Mouse (Mus musculus) CD4-positive helper T cell, adult 2 months (primary cell): ENCODE data around the gene Edn1.

ENCODE experiments used
- DNase-seq: peaks from one replicate; pipeline ENCODE4 v3.0.0-alpha.2; 2012; ENCODE audit warnings: low read depth, missing footprints, low spot score

The Edn1 gene

DNA sequence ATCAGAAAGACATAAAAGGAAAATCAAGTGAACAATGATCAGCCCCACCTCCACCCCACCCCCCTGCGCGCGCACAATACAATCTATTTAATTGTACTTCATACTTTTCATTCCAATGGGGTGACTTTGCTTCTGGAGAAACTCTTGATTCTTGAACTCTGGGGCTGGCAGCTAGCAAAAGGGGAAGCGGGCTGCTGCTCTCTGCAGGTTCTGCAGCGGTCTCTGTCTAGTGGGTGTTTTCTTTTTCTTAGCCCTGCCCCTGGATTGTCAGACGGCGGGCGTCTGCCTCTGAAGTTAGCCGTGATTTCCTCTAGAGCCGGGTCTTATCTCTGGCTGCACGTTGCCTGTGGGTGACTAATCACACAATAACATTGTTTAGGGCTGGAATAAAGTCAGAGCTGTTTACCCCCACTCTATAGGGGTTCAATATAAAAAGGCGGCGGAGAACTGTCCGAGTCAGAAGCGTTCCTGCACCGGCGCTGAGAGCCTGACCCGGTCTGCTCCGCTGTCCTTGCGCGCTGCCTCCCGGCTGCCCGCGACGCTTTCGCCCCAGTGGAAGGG lies at the start of gene Edn1:
Edn1 (plus strand) TSS at position 316 of the 561 bp plus-strand sequence.
- DNase-seq: peak; percentile 32

DNA sequence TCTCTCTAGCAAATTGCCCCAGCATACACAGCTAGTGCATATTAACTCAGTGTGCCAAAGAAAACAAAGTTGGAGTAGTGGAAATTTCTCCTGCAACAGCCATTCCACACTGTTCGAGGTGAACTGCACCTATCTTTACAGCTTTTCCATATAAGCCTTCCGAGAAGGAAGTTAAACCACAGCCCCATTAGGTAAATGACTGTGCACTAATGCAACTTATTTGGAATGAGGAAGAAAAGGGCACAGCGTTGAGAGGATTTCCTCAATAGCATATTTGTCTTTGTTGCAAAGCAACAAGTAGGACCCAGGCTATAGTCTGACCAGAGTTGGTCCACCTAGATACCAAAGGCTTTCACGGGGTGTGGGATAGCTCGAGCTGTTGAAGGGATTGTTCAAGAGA lies 47.5 kb upstream of the Edn1 start:
- DNase-seq: no peak

DNA sequence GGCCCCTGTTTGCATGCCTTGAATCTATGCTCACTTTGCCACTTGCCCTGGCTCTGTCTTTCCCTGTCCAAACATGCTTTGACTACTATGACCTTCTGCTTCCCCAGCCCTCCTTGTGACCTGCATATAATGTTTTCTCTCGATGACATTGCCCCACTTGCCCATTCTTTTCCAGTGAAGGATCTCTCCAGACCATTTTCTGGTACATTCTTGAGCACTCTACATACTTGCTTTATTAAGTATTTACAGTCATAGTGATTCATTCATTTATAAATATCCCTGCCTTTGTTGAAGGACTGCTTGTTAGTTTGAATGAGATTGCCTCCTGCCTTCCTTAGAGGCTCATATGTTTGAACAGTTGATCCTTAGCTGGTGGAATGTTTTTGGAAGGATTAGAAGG lies 46.2 kb upstream of the Edn1 start:
- DNase-seq: no peak

DNA sequence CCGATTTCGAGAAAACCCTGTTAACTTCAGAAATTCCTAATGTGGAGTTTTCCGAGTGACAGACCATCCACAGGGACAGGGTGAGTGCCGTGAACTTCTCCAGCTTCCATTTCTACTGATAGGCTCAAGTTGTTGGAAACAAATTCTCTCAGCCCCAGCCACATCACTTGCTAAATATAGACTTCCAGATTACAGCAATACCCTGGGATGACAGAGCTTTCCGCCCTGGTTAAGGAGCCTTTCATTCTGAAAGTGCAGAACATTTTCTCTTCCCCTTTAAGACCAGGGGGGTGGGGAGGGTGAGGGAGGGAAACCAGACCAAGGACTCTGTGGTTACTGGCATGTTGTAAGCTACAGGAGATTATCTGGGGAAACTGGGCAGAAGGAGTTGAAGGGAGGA lies 42.9 kb upstream of the Edn1 start:
- DNase-seq: no peak

DNA sequence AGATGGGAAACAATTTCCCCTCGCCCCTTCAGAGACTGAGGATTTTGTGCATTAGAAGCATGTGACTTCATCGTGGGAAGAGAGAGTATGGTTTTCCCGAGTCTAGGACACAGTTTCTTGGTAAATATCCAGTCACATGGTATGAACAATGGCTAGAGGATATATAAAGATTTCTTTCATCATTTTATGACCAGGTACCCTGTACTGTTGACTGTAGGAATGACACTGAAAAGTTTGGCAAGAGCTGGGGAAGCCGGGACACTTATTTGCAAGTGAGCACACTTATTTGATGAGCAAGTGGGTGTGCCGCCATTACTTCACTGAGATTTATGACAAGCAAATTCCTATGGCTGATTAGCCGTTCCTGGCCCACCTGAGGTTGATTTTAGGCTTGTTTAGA lies 40.6 kb upstream of the Edn1 start:
- no peak for DNase-seq

DNA sequence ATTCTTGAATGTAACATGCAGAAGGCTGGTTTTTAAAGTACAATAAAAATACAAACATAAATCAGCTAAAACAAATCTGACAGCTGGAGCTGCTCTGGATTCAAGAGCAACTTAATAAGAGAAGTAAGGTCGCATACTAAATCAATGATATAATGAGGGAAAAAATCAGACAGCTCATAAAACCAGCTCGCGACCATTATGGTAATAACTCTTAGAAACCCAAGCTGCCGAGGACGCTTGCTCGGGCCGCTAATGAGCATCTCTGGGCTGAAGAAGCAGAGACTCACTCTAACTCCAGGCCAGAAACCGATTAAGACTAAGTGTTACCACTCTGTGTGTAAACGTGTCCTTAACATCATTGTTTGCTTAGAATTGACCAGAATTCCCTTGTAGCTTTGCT lies 31.2 kb upstream of the Edn1 start:
- no peak for DNase-seq

DNA sequence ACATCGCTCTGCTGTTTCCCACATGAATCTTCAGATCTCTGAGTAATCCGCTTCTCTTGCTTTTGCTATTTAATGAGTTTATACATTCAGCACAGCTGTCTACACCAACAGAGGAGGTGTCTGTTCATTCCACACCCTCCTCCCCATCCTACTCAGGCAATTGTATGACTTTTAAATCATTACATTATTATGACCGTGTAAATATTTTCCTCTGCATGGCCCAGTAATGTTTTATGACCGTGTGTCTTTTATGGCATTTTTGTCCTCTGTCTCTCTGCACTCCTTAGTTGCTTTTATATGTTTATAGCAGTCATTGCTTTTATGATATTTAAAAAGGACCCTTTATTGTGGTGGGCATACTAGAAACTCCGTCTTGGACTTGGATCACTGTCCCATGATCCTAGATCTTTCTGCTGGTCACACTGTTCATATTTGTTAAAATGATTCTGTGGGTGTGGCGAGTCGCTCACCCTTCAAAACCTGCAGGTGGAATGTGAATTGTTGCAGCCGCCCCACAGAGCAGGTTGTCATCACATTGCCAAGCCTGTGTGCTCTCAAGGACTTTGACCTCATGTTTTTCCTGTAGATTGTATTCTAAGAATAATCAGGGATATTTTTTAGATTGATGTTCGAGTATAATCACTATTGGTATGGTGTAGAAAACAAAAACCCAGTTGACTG lies 24.4 kb upstream of the Edn1 start:
- DNase-seq: no peak

DNA sequence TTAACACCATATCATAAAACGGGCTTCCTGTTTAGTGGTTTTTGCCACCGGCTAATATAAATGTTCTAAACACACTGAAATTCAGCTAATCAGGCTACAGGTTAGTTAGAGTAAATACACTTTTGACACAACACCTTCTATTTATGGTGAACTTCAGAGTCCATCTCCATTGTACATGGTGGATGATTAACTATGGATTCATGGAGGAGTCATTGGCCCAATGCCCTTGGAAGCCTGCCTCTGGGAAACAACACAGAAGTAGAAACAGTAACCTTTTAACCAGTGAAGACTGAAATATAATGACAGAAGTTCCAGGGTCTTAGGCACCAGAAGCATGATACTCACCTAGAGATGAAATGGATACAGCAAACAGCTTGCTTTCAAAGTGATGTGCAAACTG lies 23.5 kb upstream of the Edn1 start:
- no peak for DNase-seq

DNA sequence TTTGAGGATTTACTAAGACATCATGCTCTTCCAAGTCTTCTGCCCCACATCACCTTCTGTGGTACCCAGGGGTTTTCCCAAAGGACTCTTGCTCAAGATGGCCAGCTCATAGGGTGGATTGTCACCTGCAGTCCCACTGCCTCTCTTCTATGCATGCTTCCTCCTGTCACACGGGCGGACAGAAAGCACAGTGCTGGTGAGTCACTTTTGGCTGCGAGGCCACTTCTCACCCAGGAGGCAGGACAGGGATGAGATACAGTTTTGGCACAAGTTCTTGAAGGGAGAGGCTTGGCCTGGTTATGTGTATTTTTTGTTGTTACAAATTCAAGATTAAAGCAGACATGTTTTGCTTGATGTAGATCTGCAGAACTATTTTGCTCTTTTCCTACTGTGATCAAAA lies 15.4 kb upstream of the Edn1 start:
- DNase-seq: no peak

DNA sequence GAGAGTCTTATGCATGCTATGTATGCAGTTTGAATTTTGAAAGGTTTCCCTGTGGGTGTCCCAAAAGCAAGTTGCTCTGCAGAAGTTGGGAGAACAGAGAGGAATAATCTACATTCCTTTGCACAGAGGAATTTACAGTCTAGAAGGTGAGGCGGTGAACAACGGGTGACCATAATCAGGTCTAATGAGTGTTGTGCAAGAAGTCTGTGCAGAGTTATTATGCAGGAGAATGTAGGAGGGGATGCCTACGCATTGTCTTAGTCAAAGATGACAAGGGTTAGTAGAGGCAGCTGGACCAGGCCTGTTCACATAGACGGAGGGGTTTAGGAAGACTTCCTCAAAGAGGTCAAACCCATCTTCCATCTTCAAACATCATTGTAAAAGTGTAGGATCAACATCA lies 14.5 kb upstream of the Edn1 start:
- no peak for DNase-seq

DNA sequence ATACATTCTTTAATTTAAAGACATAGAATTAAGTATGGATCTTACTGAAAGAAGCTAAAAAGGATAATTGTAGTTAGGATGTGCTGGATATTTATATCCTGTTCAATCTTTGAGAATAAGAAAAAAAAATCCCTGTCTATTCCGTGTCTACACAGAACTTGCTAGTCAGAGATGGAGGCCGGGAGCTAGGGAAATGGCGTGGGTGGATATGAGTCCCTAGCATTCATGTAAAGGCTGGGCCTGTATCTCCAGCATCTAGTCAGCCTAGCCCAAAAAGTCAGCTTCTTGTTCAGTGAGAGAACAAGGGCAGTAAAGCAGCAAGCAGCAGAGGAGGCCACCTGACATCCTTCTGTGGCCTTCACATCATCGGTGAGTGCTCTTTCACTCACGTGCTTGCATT lies 8.7 kb upstream of the Edn1 start:
- no peak for DNase-seq

DNA sequence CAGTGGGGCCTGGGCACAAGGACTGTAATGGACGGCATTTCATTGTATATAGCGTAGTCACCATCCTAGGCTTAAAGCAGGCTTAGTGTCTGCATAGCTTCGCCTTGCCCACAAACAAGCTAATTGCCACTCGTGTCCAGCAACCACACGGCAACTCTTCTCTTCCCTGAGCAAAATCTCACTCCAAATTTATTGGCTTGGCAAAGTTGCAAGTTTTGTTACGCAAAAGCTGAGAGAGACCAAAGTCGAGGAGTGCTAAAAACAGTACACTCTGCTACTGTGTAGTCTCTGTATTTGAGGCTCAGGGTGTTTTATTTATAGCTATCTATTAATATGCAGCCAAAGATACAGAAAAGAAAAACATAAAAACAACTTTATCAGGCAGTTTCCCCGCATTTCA lies 3.0 kb upstream of the Edn1 start:
- DNase-seq: no peak

DNA sequence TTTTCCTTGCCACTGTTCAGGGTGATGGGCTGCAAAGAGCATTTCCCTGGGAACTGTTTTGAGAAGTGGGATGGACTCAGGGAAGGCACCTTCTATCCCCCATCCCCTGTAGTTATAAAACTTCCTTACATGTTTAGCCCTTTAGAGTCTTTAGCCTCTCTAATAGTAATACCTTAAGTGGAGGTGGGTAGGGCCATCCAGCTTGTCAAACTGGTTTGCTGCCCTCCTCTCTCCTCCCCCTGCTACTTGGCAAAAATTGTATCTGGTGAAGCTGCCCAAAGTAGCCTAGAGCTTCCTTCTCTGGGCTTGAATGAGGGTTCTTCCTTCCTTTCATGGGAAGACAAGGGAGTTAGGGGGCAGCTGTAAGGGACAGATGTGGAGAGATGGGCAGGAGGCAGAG lies 2.5 kb upstream of the Edn1 start:
- DNase-seq: no peak

DNA sequence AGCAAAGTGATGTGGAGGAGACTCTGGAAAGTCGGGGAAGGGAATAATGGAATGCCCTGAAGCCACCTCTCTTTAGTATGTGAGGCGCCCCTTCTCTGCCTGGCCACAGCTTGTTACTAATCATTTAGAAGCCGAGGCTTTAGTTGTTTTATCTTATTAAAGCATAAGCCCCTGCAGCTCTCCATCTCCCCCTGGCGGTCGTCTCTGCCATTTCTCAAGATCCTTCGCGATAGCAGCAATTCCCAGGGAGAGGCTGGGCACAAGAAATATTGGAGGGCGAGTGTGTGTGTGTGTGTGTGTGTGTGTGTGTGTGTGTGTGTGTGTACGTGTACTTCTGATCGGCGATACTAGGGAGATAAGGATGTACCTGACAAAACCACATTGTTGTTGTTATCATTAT lies 709 bp upstream of the Edn1 start:
- DNase-seq: peak; percentile 47

DNA sequence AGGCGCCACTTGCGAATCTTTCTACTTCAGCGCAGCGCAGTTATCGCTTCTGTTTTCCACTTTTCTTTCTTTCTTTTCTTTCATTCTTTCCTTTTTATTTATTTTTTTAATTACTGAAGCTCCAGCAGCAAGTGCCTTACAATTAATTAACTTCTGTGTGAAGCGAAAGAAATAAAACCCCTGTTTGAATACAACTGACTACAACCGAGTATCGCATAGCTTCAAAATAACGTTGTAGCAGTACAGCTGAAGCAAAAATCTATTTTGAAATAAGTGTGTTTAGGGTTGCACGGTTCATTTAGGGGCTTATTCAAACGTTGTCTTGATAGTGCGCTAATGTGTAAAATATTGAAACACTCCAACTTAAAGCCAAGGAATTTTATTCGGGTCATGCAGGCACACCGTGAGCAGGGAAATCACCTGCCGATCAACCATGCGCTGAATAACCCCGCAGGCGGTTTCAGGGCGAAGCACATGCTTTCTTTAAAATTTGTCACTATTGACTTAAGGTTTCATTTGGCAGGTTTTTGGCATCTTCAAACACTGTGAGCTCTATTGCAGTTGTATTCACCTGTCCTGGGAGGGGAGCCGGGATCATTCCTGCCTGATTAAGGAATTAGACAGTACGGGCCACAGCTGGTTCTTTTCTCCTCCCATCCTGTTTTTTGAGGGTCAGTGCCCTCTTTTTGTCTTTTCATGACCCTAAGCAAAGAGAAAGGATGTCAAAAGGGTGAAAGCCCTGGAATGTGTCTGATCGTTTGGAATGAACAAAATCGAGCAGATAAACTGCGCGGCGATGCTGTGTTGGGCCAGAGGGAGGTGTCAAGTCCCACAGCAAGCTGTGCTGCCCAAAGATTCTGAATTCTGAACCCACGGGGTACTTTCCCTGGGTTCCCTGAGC lies 935 bp downstream of the Edn1 start:
- no peak for DNase-seq

DNA sequence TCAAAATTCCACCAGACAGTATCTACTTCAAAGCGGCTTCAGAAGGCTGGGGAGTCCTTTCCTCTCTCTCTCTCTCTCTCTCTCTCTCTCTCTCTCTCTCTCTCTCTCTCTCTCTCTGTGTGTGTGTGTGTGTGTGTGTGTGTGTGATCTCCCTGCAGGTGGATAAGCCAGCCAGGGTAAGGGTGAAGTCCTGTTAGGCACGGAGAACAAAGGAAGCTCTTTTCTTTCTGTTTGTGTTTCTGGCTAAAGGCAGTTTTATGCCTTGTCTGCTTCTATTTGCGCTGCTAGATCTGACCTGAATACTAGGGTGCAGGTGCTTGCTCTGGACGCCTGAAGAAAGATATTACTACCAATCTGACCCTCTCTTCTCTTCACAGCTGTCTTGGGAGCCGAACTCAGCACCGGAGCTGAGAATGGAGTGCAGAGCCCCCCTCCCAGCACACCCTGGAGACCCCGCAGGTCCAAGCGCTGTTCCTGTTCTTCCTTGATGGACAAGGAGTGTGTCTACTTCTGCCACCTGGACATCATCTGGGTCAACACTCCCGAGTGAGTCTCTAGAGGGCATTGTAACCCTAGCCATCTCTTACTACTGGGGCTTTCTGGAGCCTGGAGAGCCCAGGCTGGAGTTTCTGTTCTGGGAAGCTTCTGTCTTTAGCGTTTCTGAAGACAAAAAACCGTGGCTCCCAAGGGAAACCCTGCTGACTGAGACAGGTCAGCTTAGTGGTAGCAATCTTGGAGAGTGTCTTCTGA lies 2.1 kb downstream of the Edn1 start:
- no peak for DNase-seq

DNA sequence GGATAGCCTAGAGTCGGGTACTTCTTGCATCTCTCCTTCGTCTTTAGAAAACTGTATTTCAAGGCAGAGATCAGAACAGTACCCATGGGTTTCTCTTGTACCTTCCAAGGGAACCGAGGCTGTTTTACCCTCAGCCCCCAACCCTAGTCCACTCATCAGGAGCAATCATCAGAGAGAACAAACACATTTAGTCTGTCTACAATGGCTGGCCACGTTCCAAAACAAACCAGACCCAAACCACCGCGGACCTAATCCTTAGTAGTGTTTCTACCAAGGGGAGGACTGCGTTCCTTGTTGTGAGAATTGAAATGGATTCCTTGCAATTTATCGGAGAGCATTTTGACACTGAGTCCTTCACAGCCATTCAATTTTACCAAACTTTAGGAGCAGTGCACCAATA lies 2.9 kb downstream of the Edn1 start:
- no peak for DNase-seq

DNA sequence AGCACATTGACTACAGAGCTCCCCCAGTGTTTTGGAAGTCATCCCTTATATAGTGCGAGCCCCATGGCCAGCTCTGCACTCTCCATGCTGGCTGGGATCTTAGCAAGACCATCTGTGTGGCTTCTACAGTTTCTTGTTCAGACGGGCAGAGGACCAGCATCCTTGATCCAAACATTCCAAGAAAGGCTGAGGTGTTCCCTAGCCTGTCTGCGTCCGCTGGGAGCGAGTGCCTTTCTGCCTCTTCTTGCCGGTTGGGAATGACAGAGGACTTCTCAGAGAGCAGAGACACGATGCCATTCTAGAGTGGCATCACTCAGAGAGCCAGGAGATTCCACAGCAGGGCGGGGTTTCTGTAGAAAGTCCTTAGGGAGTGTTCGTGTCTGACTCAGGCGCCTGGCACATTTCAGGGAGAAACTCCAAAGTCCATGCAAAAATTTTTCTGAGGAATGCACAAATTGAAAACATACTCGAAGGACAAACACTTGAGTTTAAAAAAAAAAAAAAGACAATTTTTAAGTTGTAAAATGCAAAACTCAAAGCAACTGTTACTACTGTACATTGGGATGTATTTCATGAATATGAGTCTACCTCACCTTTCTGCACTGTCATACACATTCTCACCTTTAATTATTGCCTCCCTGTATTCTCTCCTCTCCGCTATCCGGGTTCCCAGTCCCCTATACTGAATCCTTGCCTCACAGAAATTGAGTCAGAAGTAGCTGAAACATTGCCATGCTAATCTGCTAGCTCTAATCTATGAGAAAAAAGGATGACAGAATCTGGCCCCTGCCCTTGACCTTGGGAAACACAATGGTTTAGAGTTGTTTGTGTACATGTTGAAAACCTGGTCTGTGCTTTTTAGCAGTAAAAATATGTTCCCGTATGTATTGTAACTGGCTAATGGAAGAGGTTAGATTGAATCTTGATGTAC lies 5.9 kb downstream of the Edn1 start:
- DNase-seq: no peak

DNA sequence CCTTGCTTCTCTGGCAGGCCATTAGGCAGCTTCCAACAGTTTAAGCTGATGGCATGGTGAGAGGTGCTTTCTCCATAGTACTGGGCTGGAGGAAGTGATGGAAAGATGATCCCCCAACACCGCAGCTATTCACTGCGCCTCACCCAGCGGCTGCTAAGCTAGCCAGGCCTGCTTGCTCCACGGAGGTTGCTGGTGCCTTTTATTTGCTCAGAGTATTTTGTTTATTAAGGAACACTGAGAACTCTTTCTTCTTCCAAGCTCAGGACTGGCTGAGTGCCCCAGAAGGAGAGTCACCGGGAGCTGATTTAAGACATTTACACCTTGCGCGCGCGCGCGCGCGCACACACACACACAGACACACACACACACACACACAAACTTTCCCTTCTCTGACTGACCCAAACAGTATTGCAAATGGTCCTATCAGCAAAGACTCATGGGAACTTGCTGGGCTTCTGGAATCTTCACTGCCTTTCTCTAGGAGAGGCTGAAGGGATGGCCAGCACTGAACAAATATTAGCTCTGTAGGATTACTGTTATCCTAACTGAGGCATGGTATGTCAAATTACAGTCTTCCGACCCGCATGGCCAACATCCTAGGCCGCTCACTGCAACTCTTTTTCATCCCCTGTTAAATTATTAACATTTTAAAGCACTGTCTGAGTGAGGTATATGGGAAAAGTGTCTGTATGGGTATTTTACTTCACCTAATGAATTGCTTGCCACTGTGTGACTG lies 7.3 kb downstream of the Edn1 start:
- no peak for DNase-seq

DNA sequence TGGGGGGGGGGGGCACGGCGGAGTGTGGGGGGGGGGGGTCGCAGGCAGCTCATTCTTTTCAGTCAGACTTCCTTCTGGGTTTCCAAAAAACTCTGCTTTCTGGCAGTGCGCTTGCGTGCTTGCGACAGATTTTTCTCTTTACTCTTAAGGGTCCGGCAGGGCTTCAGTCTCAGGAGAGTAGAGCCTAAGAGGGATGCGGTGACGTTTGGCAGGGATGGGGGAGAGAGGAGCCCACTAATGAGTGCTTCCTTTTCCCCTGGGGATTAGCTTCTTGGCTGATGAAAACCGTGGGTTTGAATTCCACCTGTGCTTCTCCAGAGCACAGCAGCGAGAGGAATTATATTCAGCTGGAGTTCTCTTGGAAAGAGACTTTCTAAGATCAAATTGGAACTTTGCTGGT lies 8.5 kb downstream of the Edn1 start:
- no peak for DNase-seq
